Mouse (Mus musculus) B cell, adult 2 months (primary cell): Measurements from ENCODE around the gene Inpp5d.
A peak's percentile ranks its signal among the peaks of the same experiment; 100 is the strongest.

Experiments used
- DNase-seq, 2 experiments: peaks; one replicate each; pipeline ENCODE4 v3.0.0; 2022

Inpp5d gene

DNA sequence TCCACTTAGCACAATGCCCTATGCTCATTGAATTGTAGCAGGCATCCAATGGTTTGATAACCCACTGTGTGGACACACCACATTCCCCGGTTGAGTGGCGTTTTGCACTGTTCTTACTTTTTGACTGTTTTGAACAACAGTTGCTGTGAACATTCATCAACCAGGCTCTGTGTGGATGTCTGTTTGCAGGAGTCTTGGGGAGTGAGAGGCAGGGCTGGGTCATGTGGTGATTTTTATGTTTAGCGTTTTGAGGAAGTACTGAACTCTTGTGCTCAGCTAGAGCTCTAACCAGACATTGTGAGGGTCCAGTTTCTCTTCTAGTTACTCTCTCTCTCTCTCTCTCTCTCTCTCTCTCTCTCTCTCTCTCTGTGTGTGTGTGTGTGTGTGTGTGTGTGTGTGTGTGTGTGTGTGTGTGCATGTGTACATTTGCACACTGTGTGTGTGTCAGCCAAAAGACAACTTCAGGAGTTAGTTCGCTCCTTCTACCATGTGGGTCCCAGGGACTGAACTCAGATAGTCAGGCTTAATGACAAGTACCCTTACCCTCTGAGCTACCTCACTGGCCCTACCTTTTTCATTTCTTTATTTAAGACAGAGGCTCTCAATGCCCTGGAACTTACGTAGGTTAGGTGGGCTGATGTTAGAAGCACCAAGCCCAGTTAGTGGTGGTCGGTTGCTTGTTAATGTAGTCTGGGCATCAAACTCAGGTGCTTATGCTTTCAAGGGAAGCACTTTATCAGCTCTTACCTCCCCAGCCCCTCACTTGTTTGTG is 5.3 kb downstream of the Inpp5d start:
- DNase-seq = peak; percentile 75 to 77

DNA sequence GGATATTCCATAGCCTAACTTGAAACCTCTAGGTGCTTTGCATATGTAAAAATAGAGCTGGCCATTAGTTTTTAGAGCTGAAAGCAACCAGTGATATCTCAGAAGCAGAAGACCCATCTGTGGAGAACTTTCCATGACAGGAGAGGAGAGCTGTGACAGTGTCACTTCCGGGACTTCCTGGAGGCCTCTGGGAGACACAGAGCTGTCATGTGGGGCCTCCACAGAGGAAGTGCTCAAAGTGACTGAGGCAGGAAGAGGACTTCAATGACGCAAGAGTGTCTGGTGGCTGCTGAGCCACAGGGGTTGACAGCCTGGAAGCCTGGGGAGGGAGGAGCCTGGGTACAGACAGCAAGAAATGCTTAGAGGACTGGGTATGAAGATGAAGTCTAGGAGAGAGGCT is 6.2 kb downstream of the Inpp5d start:
- DNase-seq = peak; percentile 83 to 88

DNA sequence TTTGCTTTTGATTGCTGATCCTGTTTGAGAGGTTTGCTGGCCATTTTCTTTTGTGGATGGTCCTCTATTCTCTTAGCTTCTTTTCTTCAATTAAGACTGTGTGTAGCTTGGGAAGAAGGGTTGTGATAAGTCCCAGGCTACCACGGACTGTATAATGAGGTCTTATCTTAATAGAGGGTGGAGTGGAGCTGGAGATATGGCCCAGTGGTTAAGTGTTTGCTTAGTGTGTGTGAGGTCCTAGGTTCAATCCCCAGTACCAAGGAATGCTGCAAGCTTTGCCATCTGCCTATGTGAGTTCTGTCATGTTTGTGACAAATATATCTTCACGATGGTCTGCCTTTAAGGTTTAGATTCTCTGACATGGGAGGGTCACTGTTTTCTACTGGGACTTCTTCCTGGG is 8.0 kb downstream of the Inpp5d start:
- peak in 1 of 2 experiments; percentile 7 for DNase-seq

DNA sequence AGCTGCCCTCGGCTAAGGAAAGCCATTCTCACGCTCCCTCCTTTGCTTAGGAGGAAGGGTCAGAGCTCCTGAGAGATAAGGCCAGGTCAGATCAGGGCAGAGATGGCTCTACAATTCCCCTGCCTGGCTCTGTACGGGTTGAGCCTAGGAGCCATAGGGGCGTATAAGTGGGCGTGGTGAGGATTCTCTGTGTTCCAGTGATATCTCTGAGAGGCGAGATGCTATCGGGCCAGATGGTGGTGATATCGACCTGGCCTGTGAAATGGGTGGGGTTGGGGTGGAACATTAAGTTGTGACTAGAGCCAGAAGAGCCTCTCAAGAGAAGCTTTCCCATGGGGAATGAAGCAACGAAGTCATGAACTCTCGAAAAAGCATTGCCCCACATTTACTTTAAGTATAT is 11.5 kb downstream of the Inpp5d start:
- peak; percentile 46 to 48 for DNase-seq

DNA sequence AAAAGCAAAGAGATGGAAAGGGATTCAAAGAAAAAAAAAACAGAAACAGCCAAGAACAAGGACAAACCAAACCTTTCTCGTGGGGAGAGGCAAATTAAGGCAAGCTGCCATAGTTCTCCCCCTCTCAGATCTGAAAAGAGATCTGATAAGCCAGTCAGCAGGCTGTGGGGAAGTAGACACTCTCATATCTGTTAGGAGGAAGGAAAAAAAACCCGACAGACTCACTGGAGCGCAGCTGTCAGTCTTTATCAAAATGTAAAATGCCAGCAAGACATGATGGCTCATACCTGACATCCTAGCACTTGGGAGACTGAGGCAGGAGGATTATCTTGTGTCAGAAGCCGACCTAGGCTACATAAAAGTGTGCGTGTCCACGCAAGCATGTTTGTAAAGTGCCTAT is 12.1 kb downstream of the Inpp5d start:
- peak; percentile 61 to 64 for DNase-seq

DNA sequence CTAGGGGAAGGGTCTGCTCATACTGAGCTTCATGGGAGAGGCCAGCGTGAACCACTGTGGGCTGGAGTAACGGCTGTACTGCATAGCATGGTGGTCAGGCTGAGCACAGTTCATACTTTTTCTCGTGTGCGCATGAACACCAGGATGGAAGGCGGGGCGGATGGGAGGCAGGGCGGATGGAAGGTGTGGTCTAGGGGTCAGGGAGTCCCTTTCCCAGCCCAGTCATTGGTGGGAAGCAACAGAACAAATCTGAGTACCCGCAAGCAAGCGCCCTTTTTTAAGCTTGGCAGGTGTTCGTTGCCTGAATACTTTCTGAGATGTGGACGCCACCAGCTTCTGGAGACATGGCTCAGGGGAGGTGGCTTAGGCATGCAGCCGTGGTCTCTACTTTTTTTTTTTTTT is 16.6 kb downstream of the Inpp5d start:
- no peak for DNase-seq

DNA sequence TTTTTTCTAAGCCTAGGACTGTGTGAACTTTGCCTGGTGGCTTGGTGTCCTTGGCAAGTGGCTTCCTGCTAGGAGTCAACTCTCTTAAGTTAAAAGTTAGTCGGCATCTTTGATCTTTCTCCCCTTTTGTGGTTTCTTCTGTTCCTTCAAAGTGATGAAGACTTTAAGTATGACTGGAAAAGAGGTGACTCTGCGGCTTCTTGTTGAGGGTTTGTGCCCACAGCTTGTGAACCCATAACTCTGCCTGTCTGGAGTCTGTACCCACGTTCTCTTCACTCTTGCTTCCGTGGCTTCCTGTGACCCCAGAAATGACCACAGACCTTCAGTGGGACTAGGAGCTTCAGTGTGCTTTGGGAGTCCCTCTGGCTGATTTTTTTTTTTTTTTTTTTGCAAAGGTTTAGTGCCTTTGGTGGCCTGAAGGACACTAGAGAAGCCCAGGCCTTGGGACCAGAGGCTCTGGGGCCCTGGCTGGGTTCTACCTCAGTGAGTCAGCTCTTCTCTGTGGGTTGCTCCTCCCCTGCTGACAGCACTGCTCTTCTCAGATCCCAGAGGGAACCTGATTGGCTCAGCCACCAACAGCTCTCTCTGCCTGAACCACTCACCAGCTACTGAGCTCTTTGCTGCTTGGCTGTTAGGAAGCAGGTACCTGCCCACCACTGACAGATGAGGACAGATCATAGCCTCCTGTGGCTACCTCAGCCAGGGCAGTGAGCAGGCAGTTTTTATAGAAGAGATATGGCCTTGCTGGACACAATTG is 17.2 kb downstream of the Inpp5d start:
- peak; percentile 71 to 74 for DNase-seq

DNA sequence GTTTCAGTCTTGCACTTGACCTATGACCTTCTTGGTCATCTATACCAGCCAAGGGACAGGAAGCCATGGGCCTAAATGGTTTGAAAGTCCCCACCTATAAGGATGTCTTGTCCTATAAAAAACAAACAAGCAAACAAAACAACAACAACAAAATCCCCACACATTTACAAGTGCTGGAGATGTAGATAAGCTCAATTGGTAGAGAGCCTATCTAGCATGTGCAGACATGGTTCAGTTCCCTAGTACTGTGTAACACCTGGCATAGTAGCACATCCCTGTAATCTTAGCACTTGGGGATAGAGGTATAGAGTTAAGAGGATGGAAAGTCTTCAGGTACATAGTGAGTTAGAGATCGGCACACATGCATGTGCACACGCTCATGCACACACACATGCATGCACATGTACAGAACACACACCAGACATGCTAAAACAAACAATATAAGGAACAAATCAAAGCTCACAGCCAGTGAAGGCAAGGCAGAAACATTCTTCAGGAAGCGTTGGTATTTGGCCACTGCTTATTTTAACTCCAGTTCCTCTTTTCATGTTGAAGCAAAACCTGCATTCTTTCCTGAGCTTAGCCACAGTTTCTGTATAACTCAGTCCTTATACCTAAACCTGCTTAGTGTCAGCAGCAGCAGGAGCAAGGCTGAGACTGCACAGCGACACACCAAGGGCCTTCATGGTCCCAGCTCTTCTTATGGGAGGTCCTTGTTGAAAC is 17.9 kb downstream of the Inpp5d start:
- peak in 1 of 2 experiments; percentile 53 for DNase-seq

DNA sequence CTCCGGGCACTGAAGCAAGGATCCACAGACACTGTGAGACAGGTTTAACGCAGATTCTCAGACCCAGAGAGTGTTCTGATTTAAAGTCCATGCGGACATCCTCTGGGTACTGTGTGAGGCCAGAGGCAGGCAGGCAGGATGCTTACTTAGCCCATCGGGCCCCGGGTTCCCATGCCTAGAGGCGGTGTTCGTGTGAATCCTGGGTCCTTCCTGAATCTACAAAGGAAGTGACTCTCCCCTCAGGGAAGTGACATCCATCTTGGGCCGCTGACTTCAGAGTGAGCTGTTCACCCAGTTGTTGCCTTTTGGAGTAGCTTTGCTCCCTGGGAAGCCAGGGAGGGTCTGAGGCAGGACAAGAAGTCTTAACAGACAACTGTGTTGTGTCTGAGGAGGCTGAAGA is 19.6 kb downstream of the Inpp5d start:
- DNase-seq = no peak

DNA sequence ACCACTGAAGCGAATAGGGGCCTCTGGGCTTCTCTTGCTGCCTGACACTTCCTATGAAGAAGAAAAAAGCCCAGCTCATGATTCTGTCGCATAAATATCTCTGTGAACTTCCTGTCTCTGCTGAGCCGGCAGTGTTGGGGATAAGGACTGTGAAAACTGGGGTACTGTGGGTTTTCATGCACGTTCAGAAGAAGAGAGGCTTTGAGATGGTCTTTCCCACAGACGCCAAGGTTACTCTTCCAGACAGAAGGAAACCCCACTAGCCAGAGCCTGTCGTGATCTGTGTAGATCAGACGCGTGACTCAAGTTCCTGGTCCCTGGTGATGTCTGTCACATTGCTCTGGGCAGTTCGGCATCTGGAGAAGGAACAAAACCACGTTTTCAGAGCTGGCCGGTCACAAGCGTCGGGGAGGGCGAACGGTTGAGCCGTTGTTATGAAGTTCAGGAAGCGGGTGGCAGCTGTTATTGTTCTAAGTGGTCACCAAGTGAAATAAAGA is 20.1 kb downstream of the Inpp5d start:
- DNase-seq = peak; percentile 71 to 74

DNA sequence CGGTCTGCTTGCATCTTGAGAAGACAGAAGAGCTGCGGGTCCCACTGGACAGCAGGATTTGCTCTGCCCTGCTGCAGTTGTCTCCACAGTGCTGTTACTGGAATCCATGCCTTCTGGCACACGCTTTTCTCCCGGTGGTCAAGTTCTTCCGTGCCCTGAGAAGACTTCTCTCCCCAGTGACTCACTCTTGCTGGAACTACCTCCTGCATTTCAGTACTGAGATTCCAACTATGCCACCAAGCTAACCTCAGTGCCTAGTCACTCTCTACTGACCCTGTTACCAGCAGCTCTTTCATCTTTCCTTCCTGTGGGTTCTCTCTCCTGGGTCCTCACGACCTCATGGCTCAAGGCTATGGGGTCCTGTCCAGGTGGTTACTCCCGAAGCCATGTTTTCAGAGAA is 22.9 kb downstream of the Inpp5d start:
- no peak for DNase-seq

DNA sequence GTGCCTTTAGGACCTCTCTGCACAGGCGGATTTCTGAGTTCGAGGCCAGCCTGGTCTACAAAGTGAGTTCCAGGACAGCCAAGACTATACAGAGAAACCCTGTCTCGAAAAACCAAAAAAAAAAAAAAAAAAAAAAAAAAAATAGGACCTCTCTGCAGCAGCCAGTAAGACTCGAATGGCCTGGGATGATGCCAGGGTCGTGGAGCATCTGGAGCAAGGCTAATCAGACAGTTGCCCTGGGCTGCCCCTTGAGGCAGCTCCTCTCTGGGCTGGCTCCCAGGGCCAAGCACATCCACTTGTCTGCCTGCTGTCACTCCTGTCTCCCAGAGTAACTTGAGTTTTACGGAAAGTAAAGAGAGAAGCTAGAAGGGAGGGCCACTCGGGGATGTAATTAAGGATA is 24.9 kb downstream of the Inpp5d start:
- no peak for DNase-seq

DNA sequence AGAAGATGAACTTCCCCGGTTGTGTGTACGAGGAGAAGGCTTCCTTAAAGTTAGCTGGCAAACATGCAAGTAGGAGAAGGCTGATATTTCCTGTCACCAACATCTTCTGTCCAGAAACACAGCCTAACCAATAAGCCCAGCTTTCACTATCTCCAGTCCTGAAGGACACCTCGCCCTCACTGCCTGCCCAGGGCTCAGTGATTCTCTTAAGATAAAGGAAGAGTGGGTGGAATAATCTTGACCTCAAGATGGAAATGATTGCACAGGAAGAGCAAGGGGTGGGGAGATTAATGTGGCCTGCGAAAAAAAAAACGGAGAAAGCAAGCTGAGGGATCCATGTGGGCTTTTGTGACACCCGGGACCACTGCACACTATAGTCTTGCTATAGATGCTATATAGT is 25.6 kb downstream of the Inpp5d start:
- DNase-seq = no peak

DNA sequence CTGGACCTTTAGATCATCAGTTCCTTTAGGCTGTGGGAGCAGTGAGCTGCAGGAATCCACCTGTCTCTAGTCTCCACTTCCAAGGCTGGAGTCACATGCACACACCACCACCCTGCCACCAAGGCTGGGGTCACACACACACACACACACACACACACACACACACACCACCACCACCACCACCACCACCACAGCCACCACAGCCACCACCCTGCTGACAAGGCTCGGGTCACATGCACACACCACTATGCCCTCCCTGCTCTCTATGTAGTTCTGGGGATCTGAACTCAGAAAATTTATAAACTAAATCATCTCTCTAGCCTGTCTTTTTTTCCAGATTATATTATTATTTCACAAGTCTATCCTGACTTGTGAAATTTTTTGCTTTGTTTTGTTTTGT is 27.7 kb downstream of the Inpp5d start:
- no peak for DNase-seq

DNA sequence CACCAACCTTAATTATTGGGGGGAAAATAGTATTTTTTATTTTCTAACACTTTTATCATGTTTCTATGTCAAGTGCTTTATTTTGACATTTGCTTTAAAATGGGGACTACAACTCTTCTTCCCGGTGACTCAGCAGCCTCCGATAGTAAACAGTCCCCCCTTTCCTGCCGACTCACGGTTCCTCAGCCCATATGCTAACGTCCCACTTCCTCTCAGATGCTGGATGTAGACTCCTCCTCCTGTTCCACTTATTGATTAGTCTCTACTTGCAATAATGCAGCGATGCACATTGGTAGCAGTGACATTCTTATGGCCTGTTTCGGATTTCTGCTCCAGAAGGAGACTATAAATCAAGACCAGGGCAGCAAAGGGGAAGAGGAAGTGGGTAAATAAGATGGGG is 28.5 kb downstream of the Inpp5d start:
- DNase-seq = no peak

DNA sequence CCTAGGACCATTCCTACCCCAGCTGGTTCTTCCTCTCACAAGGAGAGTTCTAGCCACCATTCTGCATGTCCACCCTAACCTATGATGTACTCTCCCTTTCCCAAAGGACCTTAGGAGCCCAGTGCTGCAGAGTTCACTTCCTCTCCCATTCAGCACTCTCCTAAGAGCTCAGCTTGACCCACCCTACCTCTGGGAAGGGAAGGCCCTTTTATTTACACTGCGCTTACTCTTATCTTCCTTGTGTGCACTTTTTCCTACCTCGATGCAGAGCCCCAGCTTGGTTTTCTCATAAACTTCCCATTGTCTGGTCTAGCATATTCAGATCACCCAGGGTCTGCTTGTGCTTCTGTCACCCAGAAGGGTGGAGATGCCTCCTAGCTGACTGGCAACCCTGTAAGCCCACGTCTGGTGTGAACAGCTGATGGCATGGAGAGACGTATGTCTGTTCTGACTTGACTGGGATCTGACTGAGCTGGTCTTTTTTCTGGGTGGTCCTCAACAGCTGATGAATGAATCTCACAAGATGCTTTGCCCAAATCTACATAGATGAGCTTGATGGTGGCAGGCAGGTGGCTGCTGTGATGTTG is 29.2 kb downstream of the Inpp5d start:
- DNase-seq = no peak

DNA sequence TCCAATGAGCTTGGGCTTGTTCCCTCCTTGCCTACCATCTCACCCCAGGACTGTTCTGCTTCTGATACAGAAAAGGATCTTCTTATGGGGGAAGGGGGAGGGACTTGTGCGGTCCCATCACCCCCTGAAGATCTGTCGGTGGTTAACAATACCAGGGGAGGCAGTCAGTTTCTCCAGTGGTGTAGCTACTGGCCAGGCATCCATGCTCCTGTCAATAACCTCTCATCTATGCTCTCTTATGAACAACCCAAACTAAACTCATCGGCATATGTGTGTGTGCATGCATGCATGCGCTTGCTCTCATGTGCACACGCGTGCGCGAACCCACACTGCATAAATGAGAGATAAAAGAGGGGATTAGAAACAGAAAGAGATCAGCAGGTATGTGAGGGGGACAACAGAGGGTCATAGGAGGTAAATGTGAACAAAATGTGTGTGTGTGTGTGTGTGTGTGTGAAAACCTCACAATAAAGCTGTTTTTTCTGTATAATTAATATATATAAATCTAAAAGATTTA is 29.9 kb downstream of the Inpp5d start:
- peak in 1 of 2 experiments; percentile 51 for DNase-seq

DNA sequence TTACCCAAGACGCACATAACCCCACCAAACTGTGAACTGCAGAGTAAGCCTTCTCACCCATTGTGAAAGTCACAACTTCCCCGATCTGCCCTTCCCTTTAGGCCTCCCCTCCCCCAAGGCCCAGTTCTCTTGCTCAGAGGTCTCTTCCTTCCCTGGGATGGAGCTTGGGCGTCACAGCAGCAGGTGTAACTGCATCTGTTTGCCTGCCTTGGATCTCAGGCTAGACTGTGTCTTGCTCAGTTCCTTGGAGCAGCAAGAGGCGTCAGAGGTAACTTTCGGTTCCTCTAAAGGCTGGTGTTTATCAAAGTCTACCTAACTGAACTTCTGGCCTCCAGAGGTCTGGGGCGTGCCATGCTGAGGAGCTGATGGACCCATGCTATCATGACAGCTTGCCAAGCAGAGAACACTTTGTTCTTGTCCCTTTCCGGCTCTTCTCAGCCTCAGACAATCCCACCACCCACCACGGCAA is 30.5 kb downstream of the Inpp5d start:
- DNase-seq = peak; percentile 96 to 98

DNA sequence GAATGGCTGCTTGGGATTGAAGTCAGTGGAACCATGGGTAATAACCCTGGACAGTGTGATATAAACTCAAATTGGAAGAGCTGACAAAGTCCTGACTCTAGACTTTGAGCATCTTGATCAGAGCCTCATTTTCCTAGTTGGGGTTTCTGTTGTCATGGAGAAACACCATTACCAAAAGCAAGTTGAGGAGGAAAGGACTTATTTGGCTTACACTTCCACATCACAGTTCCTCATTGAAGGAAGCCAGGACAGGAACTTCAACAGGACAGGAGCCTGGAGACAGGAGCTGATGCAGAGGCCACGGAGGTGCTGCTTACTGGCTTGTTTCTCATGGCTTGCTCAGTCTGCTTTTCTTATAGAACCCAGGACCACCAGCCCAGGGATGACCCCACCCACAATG is 31.3 kb downstream of the Inpp5d start:
- DNase-seq = no peak

DNA sequence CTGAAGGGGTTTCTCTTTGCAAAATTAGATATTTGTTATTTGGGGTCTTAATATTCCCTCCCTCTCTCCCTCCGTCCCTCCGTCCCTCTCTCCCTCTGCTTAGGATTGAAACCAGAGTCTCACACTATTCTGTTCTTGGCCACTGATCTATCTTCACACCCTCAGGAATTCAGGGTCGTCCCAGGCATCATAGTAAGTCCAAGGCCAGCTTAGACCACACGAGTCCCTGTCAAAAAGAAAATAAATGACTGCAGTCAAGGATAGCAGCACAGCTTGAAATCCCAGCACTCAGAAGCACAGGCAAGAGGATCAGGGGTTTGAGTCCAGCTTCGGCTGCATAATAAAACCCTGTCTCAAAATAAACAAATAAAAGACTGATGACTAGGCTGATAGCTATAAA is 35.0 kb downstream of the Inpp5d start:
- no peak for DNase-seq

DNA sequence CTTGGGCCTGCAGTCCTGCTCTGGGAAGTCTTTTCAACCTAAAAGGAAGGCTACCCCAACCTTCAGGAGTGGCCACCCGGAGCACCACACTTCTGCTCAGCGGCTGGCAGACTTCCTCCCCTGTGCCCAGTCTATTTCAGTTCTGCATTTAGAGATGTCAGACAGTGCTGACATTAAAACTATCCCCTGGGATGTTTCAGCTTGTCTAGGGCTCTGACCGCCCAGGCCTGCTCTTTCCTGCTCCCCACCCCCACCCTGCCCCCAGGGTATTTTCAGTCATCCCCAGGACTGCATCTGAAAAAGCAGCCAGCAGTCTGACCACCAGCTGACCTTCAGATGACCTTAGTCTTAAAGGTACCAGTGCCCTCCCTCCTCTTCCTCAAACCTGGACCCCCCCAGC is 38.0 kb downstream of the Inpp5d start:
- DNase-seq = peak; percentile 74 to 76

DNA sequence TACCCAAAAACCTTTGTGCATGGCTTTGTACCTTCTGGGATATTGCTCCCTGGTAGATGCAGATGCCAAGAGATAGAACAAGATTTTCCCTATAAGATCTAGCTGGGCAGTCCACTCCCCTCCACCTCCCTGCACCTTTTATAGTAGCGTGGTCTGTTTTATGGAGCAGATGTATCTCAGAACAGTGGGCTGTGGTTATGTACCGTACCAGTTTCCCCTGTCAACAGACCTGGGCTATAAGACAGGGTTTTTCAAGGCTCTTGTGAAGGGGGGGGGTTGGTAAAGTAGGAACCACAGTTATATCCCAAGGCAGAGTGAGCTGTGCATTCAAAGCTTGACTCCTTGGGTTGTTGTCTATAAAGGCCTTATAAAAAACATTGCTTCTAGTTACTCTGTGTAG is 38.4 kb downstream of the Inpp5d start:
- no peak for DNase-seq
